Mouse (Mus musculus) forelimb bud, embryonic 11.5 days (tissue): ENCODE results near the gene Gtf3c5.

ENCODE experiments used
- DNase-seq: peaks from one replicate; pipeline ENCODE4 v3.0.0-alpha.2; 2012; ENCODE audit warnings: low read depth, low spot score

Gtf3c5 gene

DNA sequence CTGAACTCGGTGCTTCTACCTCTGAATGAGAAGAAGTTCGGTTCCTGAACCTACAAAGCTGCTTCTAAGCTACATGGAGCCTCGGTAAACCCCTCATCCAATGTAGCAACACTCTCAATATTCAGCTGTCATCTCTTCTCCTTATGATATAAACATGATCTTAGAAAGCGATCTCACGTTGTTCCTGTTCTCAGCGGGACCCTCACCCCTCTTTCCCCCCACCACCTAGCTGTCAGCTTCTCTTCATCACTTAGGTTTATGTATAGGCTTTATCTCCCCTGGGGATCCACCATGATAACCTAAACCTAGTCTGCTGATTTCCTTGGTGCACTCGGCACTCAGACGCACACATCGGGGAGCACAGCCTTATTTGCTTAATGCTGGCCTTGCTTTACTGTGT is at the start of gene Gtf3c5:
Gene Gtf3c5, minus strand, starts transcription at position 101 of the 400 bp plus-strand sequence.
- no peak for DNase-seq

DNA sequence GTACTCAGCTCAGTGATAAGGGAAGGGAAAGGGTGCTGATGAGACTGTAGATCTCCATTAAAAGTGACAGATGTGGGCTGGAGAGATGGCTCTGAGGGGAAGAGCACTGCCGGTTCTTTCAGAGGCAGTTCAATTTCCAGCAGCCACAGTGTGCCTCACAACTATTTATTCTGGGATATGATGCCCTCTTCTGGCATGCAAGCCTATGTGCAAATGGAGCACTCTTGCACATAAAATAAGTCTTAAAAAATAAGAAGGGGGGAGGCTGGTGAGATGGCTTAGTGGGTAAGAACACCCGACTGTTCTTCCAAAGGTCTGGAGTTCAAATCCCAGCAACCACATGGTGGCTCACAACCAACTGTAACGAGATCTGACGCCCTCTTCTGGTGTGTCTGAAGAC is 49.6 kb upstream of the Gtf3c5 start:
- no peak for DNase-seq

DNA sequence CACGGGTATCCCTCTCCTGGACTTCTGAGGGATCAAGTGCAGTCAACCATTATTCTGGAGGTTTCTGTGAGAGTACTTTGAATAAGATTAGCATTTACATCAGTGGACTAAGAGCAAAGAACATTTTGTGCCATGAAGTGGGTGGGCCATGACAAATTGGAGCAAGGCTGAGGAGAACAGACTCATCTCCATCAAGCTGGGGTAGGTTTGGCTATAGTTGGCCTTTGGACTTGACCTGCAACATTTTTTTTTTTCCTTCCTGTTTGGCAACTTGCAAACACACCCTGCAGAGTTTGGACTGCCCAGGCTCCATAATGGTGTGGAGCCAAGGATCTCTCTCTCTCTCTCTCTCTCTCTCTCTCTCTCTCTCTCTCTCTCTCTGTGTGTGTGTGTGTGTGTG is 49.1 kb upstream of the Gtf3c5 start:
- no peak for DNase-seq

DNA sequence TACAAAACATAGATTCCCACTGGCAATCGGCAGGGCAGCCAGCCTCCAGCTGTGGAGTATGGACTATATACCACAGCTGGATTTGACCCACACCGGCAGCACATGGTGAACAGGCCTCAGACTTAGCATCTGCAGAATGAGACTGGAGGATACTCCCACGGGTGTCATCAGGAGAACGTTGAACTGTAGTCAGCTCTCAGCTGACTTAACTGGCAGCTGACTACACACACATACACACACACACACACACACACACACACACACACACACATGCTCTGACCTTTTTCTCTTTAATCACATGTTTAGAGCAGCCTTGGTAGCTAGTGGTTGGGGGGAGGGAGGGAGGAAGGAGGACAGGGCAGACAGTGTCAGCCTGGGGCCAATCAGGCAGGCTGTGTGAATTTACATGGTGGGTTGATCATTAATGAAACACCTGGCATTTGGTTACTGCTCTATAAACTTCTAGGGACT is 46.4 kb upstream of the Gtf3c5 start:
- DNase-seq: peak; percentile 64

DNA sequence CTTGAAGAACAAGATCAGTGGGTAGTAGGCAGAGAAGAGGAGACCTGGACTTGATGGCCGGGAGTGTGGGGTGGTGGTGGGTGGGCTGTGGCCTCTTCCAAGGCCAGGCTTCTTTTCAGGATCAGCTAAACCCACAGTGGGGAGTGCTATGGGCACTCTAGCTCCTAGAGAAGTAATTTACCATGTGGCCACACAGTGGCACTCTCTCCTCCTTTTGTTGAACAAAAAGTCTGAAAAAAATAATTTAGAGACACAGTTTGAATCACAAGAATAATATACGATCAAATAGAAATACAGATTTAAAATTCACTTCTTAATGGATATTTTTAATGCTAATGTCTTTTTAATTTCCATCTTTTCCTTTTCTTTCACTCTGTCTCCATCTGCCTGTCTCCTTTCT is 44.5 kb upstream of the Gtf3c5 start:
- DNase-seq: no peak

DNA sequence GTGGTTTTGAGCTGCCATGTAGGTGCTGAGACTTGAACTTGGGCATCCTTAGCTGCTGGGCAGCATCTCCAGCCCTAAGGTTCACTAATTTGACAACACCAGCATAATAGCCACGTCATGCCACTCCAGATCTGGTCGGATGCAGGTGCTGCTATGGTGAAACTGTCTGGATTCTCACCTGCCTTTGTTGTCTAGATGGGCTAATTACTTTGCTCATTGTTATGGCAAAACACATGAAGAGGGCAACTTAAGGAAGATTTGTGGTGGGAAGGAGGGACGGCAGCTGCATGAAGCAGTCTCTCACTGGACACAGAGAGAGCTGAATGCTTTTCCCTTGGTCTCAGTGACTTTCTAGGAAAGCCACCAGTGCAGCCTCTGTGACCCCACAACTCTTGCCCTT is 42.5 kb upstream of the Gtf3c5 start:
- DNase-seq: no peak

- DNase-seq: no peak
These were observed 41.3 kb upstream of the Gtf3c5 start for GRCm38 (mm10) chr2:28624870-28625269.

- peak; percentile 40 for DNase-seq
These were observed 39.1 kb upstream of the Gtf3c5 start for GRCm38 (mm10) chr2:28622521-28623124.

GRCm38 (mm10) chr2:28621664-28622171 is 38.2 kb upstream of the Gtf3c5 start, which contains the start of gene Gfi1b:
TSS of gene Gfi1b (minus strand) at chr2:28621982.
- DNase-seq: no peak

DNA sequence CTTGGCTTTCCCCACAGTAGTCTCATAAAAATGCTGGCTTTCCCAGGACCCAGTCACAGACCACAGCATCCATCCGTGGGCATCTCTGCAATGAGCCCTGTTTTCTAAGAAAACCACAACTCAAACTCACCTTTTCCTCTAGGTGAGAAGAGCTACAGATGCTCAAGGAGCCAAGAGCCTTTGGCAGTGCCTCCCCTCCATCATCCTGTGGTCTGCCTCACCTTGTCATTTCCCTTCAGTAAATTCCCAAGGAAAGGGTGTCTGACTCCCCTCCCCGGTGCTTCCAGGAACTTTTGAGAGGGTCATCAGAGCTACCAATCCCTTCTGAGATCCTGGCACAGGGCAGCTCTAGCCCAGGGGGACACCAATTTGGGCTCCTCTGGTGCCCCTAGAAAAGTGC is 37.6 kb upstream of the Gtf3c5 start:
- no peak for DNase-seq

- no peak for DNase-seq
These were observed 37.0 kb upstream of the Gtf3c5 start for GRCm38 (mm10) chr2:28620522-28620921.

GRCm38 (mm10) chr2:28619369-28619768 is 35.8 kb upstream of the Gtf3c5 start:
- no peak for DNase-seq

- no peak for DNase-seq
These were observed 35.3 kb upstream of the Gtf3c5 start for GRCm38 (mm10) chr2:28618777-28619336.

DNA sequence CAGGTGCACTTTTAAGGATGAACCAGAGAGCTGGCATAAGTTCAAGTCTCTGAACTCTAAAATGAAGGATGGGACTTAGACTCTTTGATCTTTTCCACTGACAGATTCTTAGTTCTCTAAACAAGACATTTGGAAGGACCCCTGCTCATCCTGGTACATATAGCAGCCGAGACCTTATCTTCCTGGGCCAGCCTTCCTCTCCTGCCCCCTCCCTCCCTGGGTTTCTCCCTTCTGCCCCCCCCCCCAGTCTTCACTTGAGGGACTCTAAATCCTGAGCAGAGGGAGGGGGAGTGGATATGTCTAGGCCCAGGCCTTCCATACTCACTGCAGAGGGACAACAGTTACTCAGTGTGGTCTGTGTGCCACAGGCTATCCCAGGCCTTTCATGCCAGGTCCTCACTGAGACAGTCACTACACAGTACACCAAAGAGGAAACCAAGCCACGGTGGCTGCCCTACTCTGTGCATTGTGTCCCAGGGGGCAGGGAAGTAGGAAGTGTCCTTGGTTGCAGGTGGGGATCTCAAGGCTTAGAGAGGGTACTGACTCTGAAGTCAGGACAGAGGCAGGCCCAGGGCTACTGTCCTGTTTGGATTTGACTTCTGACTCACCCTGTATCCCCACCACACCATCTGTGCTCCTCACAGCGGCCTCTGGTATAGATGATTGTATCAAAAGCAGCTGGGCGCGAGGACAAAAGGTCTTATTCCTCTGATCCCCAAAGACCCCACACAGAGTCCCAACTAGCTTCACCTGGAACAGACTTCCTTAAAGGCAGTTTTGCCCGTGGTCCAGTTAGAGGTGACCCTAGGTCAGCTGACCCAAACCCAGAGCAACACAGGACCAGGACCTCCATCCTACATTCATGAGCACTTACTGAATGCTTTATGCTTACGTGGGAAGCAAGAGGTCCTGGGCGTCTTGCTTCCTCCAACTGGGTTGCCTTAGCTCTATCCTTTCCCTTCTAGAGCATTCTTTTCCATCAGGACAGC is 34.2 kb upstream of the Gtf3c5 start:
- no peak for DNase-seq

GRCm38 (mm10) chr2:28616874-28617273 is 33.3 kb upstream of the Gtf3c5 start:
- DNase-seq: no peak

DNA sequence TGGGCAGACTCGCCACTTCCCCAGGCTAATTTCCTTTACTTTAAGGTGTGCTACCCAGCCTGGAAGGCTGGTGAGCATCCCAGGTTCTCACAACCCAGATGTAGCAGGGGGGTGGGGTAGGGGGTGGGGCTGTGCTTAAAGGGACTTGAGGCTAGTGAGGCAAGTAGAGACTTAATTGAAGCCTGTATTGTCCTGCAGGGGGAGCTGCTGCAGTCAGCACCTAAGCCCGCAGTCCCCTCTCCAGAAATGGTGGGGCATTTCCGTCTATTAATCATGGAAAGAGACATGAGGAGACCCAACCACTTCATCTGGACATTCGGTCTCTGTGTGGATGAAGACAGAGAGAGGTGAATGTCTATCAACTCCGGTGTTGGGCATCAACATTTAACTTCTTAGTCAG is 32.8 kb upstream of the Gtf3c5 start:
- DNase-seq: no peak

- DNase-seq: no peak
These were observed 30.0 kb upstream of the Gtf3c5 start for GRCm38 (mm10) chr2:28613599-28613998.

- no peak for DNase-seq
These were observed 29.0 kb upstream of the Gtf3c5 start for GRCm38 (mm10) chr2:28612436-28613063.

DNA sequence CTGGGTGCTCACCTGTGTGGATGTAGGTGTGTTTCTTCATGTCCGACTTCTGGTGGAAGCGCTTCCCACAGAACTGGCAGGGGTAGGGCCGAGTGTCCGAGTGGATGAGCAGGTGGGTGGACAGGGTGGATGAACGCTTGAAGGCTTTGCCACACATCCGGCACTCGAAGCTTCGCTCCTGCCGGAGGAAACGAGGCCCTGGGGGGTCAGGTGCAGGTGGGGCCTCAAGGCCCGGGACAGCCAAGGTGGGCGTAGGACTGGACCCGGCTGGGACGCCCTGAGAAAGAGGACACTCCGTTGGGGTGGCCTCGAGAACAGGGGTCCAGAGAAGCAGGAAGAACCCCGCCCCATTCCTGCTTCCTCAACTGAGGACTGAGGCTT is 27.8 kb upstream of the Gtf3c5 start:
- DNase-seq: no peak

DNA sequence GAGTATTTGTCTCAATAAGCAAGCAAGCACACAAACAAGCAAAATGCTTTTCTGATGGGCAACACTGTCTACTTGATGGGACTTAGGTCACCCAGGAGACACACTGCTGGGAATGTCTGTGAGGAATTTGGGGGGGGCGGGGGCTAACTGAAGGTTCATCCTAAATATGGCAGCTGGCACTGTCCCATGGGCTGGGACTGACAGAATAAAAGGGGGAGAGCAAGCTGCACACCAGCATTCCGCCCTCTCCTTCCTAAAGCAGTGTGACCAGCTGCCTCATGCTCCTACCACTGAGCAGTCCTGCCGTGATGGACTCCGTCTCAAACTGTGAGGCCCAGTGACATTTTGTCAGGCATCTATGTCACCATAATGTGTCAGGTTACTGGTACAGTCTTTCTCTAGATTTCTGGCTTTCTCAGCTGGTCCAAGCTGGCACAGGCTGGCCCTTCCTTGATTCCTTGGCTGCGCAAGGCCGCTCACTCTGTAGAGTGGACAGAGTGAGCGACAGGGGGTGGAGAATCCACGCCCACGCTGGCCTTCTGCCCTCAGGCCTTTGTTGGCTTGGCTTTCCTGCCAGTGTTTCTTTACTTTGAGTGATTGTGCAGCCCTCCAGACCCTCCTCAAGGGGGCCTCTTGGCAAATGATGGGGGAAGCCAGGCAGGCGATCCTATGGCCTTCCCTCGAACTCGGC is 27.3 kb upstream of the Gtf3c5 start:
- no peak for DNase-seq

- no peak for DNase-seq
These were observed 26.3 kb upstream of the Gtf3c5 start for GRCm38 (mm10) chr2:28609851-28610250.
